Mouse (Mus musculus) left cerebral cortex, adult 6 months (tissue): ENCODE data around the gene Mob3c. TPM values are rescaled to one million over a fixed set of nuclear protein-coding genes. Genes with fewer than 3 reads are reported as not detected.

Experiments used
- long read RNA-seq, 2 experiments: library from polyadenylated mRNA; unstranded; transcript quantifications; one replicate each; pipeline ENCODE4 v2.0.0; 2019 to 2020
- polyA plus RNA-seq: library from polyadenylated mRNA; unstranded; fragments of <200 nt; fragmentation: Nextera tagmentation; gene quantifications from 2 replicates; pipeline ENCODE4 v1.2.3, GENCODE M21; 2021

The Mob3c gene
- polyA plus RNA-seq: 5.8 and 7.4 TPM in 2 replicates
- long read RNA-seq, experiment 1, transcript Mob3c-201 (4 exons, 2,884 nt): major isoform, 19 of 20 reads
- long read RNA-seq, experiment 1, partial matches to known transcripts: 0 of 20 reads
- long read RNA-seq, experiment 1, other reads (novel, unspliced or antisense): 0 of 20 reads
- long read RNA-seq, experiment 2, partial matches to known transcripts: 0 of 3 reads
- long read RNA-seq, experiment 2, other reads (novel, unspliced or antisense): 1 of 3 reads

GRCm38 (mm10) chr4:115827888-115828571 is at the start of gene Mob3c:
Mob3c (plus strand) TSS chr4:115828092.

DNA sequence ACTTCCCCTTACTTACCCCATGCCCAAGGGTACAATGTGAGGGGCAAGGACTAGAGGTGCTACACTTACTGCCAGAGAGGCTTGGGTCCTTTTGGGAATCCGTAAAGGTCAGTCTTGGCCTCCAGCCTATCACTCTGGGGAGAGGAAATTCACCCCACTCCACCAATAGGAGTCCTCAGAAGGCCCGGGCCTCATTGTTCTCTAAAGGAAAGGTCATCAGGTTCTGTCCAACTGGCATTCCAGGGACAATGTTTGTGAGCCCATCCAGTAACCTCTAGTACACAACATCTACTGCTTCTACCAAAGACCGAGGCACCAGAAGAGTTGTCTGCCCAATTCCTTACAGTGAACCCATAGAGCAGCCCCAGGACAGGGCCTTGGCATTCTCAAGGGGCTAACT is 47.0 kb upstream of the Mob3c start, which contains the start of gene Tex38:
Gene Tex38, minus strand, starts transcription at position 101 of the 400 bp plus-strand sequence.

DNA sequence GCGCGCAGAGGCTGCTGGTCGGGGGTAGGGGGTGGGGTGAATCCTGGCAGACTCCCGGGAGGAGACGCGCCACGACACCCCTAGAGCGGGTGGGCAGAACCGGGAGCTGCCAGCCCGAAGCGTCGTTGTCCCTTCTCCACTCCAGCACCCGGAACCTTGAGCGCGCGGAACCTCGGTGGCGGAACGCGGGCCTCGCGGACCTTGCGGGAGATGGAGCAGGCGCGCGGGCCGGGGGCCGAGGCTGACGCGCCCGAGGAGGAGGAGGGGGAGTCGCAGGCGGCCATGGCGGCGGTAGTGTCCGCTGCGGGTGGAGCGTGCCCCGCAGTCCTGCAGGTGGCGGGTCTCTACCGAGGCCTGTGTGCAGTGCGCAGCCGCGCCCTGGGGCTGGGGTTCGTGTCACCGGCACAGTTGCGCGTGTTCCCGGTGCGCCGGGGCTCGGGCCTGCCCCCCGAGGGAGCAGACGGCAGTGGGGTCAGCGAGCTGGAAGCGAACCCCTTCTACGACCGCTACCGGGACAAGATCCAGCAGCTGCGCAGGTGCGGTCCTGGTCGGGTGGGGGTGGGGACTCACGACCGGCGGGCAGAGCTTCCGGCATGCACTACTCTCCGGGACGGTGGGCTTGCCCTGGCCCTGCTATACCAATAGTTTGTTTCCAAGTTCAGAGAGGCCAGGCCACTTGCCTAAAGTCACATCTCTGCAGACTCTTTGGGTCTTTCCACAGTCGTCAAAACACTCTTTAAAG is 43.0 kb upstream of the Mob3c start, which contains the start of gene Atpaf1:
Gene Atpaf1, plus strand, starts transcription at position 44 of the 742 bp plus-strand sequence.

DNA sequence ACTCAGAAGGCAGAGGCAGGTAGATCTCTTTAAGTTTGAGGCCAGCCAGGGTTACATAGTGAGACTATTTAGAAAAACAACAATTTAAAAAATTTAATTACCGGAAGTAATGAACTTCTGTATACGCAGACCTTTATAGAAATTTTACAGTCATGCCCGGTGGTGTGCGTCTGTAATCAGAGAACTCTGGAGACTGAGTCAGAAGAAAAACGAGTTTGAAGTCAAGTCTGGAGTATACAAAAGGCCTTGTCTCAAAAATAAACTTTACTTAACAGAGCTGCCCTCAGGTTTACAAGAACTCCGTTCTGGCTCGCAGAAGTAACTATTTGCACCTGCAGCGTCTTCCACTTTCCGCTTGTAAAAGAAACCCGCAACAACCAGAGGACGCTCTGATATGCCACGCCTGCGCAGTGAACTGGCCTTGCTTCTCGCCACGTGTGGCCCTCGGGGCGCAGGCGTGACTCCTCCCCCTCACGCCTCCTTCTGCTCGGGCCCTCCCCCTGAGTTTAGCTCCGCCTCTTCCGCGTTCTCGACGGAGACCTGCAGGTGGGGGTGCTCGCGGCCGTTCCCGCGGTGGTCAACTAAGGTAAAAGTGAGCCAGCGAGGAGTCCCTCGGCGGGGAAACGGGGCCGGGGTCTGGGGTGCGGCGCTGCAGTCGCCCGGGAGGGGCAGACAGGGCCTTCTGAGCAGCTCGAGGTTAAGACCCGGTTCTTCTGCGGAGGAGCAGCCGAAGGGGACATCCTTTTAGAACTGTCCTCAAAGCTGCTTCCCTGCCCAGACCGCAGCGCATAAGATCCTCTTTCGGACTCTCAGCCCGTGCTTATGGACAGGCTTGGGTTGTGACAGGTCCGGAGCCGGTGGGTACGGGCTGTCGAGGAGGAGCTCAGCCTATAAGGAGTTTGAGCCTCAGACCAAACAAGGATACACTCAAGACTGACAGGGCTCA is 11.1 kb downstream of the Mob3c start, which contains the start of gene Mknk1:
Gene Mknk1, plus strand, starts transcription at position 503 of the 946 bp plus-strand sequence.

DNA sequence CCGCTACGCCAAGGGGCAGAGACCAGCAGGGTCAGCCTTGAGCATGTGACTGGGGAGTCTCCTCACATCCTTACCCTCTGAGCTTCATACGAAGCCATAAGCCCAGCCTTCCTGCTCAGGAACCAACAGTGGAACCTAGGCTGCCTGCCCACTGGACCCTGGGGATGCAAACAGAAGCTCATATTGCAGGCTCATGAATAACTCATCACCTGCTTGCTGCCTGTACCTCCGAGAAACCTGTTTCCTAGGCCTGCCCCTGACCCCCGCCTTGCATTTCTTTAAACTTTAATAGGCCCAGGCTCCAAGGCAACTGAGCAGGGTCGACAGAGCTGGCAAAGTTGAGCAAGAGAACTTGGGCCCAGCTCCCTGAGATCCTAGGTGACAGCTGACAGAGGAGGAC is 56.1 kb downstream of the Mob3c start, which contains the start of gene Kncn:
Gene Kncn, plus strand, starts transcription at position 379 of the 400 bp plus-strand sequence.

Other genes with a start within 250 kb of the Mob3c start
- not detected in 2 replicates for gene Cyp4a32, start 227.1 kb upstream of the Mob3c start, polyA plus RNA-seq
- gene Cyp4b1, start 180.4 kb upstream of the Mob3c start, polyA plus RNA-seq: 0.56 and 0.89 TPM in 2 replicates
- 23.0 and 25.2 TPM in 2 replicates for gene Efcab14, start 90.3 kb upstream of the Mob3c start, polyA plus RNA-seq
- gene Tex38, start 47.1 kb upstream of the Mob3c start, polyA plus RNA-seq: not detected in 2 replicates
- gene Atpaf1, start 43.3 kb upstream of the Mob3c start, polyA plus RNA-seq: 51.7 and 71.5 TPM in 2 replicates
- gene Mknk1, start 11.1 kb downstream of the Mob3c start, polyA plus RNA-seq: 21.3 and 21.8 TPM in 2 replicates
- 0.14 and 0.18 TPM in 2 replicates for gene Kncn, start 56.3 kb downstream of the Mob3c start, polyA plus RNA-seq
- gene 6430628N08Rik, start 62.6 kb downstream of the Mob3c start, polyA plus RNA-seq: 0.21 and 0.53 TPM in 2 replicates
- not detected in 2 replicates for gene Dmbx1, start 111.8 kb downstream of the Mob3c start, polyA plus RNA-seq
- 53.3 and 74.4 TPM in 2 replicates for gene Faah, start 189.8 kb downstream of the Mob3c start, polyA plus RNA-seq
- 11.0 and 12.3 TPM in 2 replicates for gene Nsun4, start 225.8 kb downstream of the Mob3c start, polyA plus RNA-seq
- 876 and 1,025 TPM in 2 replicates for gene Uqcrh, start 247.0 kb downstream of the Mob3c start, polyA plus RNA-seq
- gene Lrrc41, start 247.2 kb downstream of the Mob3c start, polyA plus RNA-seq: 20.7 and 22.8 TPM in 2 replicates